Mouse (Mus musculus): ENCODE results near the gene Pkdcc. TPM values are rescaled to one million over a fixed set of nuclear protein-coding genes. Genes with fewer than 3 reads are reported as not detected.

Gene Pkdcc
- total RNA-seq, 2 experiments from 2014 or later = 95.0 to 101 TPM

- DNase-seq = no peak
These were observed 31.0 kb downstream of the Pkdcc start for GRCm38 (mm10) chr17:83246090-83246489.

GRCm38 (mm10) chr17:83247176-83247575 is 32.1 kb downstream of the Pkdcc start:
- no peak for DNase-seq

GRCm38 (mm10) chr17:83248467-83248866 is 33.4 kb downstream of the Pkdcc start:
- DNase-seq = no peak

- no peak for DNase-seq
These were observed 35.9 kb downstream of the Pkdcc start for GRCm38 (mm10) chr17:83250903-83251526.

- DNase-seq = peak; percentile 69
These were observed 38.1 kb downstream of the Pkdcc start for GRCm38 (mm10) chr17:83253051-83253649.

- peak; percentile 76 for DNase-seq
These were observed 52.4 kb downstream of the Pkdcc start for GRCm38 (mm10) chr17:83267202-83268128.

- DNase-seq = peak; percentile 89
These were observed 56.4 kb downstream of the Pkdcc start for GRCm38 (mm10) chr17:83271509-83271908.

GRCm38 (mm10) chr17:83272641-83273040 is 57.5 kb downstream of the Pkdcc start:
- no peak for DNase-seq

- no peak for DNase-seq
These were observed 58.5 kb downstream of the Pkdcc start for GRCm38 (mm10) chr17:83273636-83274035.

GRCm38 (mm10) chr17:83274101-83274500 is 59.0 kb downstream of the Pkdcc start:
- no peak for DNase-seq

Other genes starting within 250 kb of the Pkdcc start
- gene Eml4, start 135.6 kb downstream of the Pkdcc start, total RNA-seq (2021) = 10 to 100 TPM; 19.9 to 21.8 TPM